Mouse (Mus musculus): Measurements from ENCODE around the gene Tspan10. TPM values are rescaled to one million over a fixed set of nuclear protein-coding genes. Genes with fewer than 3 reads are reported as not detected.

The Tspan10 gene
- polyA plus RNA-seq, 1 experiment: 0.60 TPM

- Histone ChIP-seq H3K27ac (ENCODE audit: insufficient read depth, low read depth, low read length) (peak overlapping the region; percentile 23), H3K4me1 (ENCODE audit: control insufficient read depth, insufficient read depth, insufficient read length, low read length) (peaks cover 16% of the 10 kb centered on the region; the same call in 1 of the 2 replicates), H3K4me3 (ENCODE audit: low read depth, low read length) (peak overlapping the region; percentile 88), H3K27me3 (ENCODE audit: control insufficient read depth, insufficient read depth, low read length) (no peaks in the 10 kb centered on the region), H3K36me3 (ENCODE audit: control insufficient read depth, insufficient read depth, low read length) (peaks cover 54% of the 10 kb centered on the region)
- TF ChIP-seq POLR2A (IDR thresholded peaks at IDR 0.05; ENCODE audit: low read depth, low read length) (no peak), CTCF (IDR thresholded peaks at IDR 0.05; ENCODE audit: extremely low read depth, insufficient read length, insufficient replicate concordance, low read depth, low read length) (no peak)
- 2% methylated on average over 10 of the region's 10 CpGs for WGBS
Observed at GRCm38 (mm10) chr11:120485251-120485650, 42.8 kb downstream of the Tspan10 start.

- H3K27me3 ChIP-seq (ENCODE audit: control insufficient read depth, insufficient read depth, low read length): no peaks in the 10 kb centered on the region
- peaks cover 28% of the 10 kb centered on the region for H3K4me1 ChIP-seq (ENCODE audit: control insufficient read depth, insufficient read depth, insufficient read length, low read length)
- H3K4me3 ChIP-seq (ENCODE audit: low read depth, low read length): no peak overlapping the region
- H3K36me3 ChIP-seq (ENCODE audit: control insufficient read depth, insufficient read depth, low read length): peaks cover 28% of the 10 kb centered on the region
- peak; percentile 8; the same call in 1 of the 2 replicates for TF ChIP-seq CTCF (IDR thresholded peaks at IDR 0.05; ENCODE audit: extremely low read depth, insufficient read length, insufficient replicate concordance, low read depth, low read length)
- no peak for TF ChIP-seq POLR2A (IDR thresholded peaks at IDR 0.05; ENCODE audit: low read depth, low read length)
- H3K27ac ChIP-seq (ENCODE audit: insufficient read depth, low read depth, low read length): peak overlapping the region; percentile 70
- 45% methylated on average over 4 of the region's 4 CpGs for WGBS
Observed at GRCm38 (mm10) chr11:120488516-120488915, 46.1 kb downstream of the Tspan10 start.

- peak overlapping the region; percentile 94 for H3K27ac ChIP-seq (ENCODE audit: insufficient read depth, low read depth, low read length)
- TF ChIP-seq CTCF (IDR thresholded peaks at IDR 0.05; ENCODE audit: extremely low read depth, insufficient read length, insufficient replicate concordance, low read depth, low read length) (peak; percentile 71; the same call in 1 of the 2 replicates), POLR2A (IDR thresholded peaks at IDR 0.05; ENCODE audit: low read depth, low read length) (peak; percentile 44; the same call in 1 of the 2 replicates)
- no peaks in the 10 kb centered on the region for H3K27me3 ChIP-seq (ENCODE audit: control insufficient read depth, insufficient read depth, low read length)
- WGBS: 33% methylated on average over 4 of the region's 4 CpGs
- H3K4me1 ChIP-seq (ENCODE audit: control insufficient read depth, insufficient read depth, insufficient read length, low read length): peaks cover 30% of the 10 kb centered on the region
- H3K4me3 ChIP-seq (ENCODE audit: low read depth, low read length): no peak overlapping the region
- peaks cover 29% of the 10 kb centered on the region for H3K36me3 ChIP-seq (ENCODE audit: control insufficient read depth, insufficient read depth, low read length)
Observed at GRCm38 (mm10) chr11:120489054-120489761, 46.8 kb downstream of the Tspan10 start.

GRCm38 (mm10) chr11:120490291-120491046, 48.0 kb downstream of the Tspan10 start:
- no peak for TF ChIP-seq POLR2A (IDR thresholded peaks at IDR 0.05; ENCODE audit: low read depth, low read length)
- no peak for TF ChIP-seq CTCF (IDR thresholded peaks at IDR 0.05; ENCODE audit: extremely low read depth, insufficient read length, insufficient replicate concordance, low read depth, low read length)
- WGBS: 21% methylated on average over 4 of the region's 4 CpGs
- peaks cover 30% of the 10 kb centered on the region for H3K4me1 ChIP-seq (ENCODE audit: control insufficient read depth, insufficient read depth, insufficient read length, low read length)
- H3K4me3 ChIP-seq (ENCODE audit: low read depth, low read length): no peak overlapping the region
- no peaks in the 10 kb centered on the region for H3K27me3 ChIP-seq (ENCODE audit: control insufficient read depth, insufficient read depth, low read length)
- H3K27ac ChIP-seq (ENCODE audit: insufficient read depth, low read depth, low read length): peak overlapping the region; percentile 94
- peaks cover 41% of the 10 kb centered on the region for H3K36me3 ChIP-seq (ENCODE audit: control insufficient read depth, insufficient read depth, low read length)

- TF ChIP-seq CTCF (IDR thresholded peaks at IDR 0.05; ENCODE audit: extremely low read depth, insufficient read length, insufficient replicate concordance, low read depth, low read length) (no peak), POLR2A (IDR thresholded peaks at IDR 0.05; ENCODE audit: low read depth, low read length) (peak; percentile 73)
- under 1% methylated on average over 35 of the region's 35 CpGs for WGBS
- Histone ChIP-seq H3K27me3 (ENCODE audit: control insufficient read depth, insufficient read depth, low read length) (no peaks in the 10 kb centered on the region), H3K4me3 (ENCODE audit: low read depth, low read length) (peak within 1 kb of the TSS; percentile 88), H3K27ac (ENCODE audit: insufficient read depth, low read depth, low read length) (peak within 1 kb of the TSS; percentile 94), H3K36me3 (ENCODE audit: control insufficient read depth, insufficient read depth, low read length) (peaks cover 45% of the 10 kb centered on the region), H3K4me1 (ENCODE audit: control insufficient read depth, insufficient read depth, insufficient read length, low read length) (peaks cover 30% of the 10 kb centered on the region)
Observed at GRCm38 (mm10) chr11:120491317-120492023, 49.0 kb downstream of the Tspan10 start, which contains the start of gene Slc25a10. Gene Slc25a10 (plus strand): TSS chr11:120491840.

- under 1% methylated on average over 48 of the region's 48 CpGs for whole genome bisulfite sequencing
- H3K4me3 ChIP-seq (ENCODE audit: low read depth, low read length): peak overlapping the region; percentile 88
- H3K4me1 ChIP-seq (ENCODE audit: control insufficient read depth, insufficient read depth, insufficient read length, low read length): peaks cover 30% of the 10 kb centered on the region
- TF ChIP-seq POLR2A (IDR thresholded peaks at IDR 0.05; ENCODE audit: low read depth, low read length) (no peak), CTCF (IDR thresholded peaks at IDR 0.05; ENCODE audit: extremely low read depth, insufficient read length, insufficient replicate concordance, low read depth, low read length) (no peak; the same call in 1 of the 2 replicates)
- peaks cover 47% of the 10 kb centered on the region for H3K36me3 ChIP-seq (ENCODE audit: control insufficient read depth, insufficient read depth, low read length)
- peak overlapping the region; percentile 78 for H3K27ac ChIP-seq (ENCODE audit: insufficient read depth, low read depth, low read length)
- no peaks in the 10 kb centered on the region for H3K27me3 ChIP-seq (ENCODE audit: control insufficient read depth, insufficient read depth, low read length)
Observed at GRCm38 (mm10) chr11:120492024-120492877, 49.8 kb downstream of the Tspan10 start.

All from small intestine, adult 2 months (tissue).